8 mouse cellular contexts compared by ENCODE assay signal in the genomic region with DNA sequence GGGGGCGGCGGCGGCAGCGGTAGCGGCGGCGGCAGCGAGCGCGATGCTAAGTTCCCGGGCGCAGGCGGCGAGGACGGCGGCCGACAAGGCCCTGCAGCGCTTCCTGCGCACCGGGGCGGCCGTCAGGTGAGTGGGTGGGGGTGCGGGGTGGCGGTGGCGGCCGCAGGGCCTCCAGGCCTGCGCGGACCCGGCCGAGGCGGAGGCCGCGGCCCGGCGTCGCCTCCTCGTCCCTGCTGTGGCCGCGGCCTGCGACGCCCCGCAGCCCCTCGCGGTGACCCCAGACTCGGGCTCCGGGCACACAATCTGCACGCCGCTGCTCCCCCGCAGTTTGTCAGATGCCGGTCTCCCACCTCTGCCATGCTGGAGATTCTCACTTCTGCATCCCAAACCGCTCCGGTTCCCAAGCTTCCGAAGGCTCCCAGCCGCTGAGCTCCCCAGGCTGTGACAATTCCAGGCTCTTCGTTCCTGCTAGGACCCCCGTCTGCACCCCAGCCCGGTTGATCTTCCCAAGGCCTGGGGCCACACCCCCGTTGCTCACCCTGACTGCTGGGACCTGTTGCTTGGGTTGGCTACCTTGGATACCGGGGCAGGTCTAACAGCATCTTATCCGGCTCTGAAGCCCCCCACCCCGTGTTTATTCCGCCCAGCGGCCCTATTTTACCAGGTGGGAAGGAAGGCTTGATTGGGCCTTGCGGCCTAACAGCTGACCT. TPM values are rescaled to one million over a fixed set of nuclear protein-coding genes. Genes with fewer than 3 reads are reported as not detected.
DNase-seq lines count a peak whose midpoint lies in the region; ATAC-seq lines count a peak whose summit lies in the region.

No protein-coding gene starts in this region.

- intact Hi-C loops in heart, postnatal 10 days (cut with DNase I) = loop anchor here (2.0 to 5.0 kb wide), 3 partner anchors 26 to 108 kb away; a partner anchor contains a TSS

- no peak overlapping the region for H3K27ac ChIP-seq in heart, embryonic 12.5 days (ENCODE audit: poor library complexity, severe bottlenecking)
- peak overlapping the region; percentile 63; the same call in 1 of the 2 replicates for H3K27ac ChIP-seq in embryonic facial prominence, embryonic 12.5 days
- H3K27ac ChIP-seq in intestine, embryonic 15.5 days = peak overlapping the region; percentile 76
- H3K27ac ChIP-seq in neural tube, embryonic 13.5 days (replicated peaks) = peak overlapping the region; percentile 78

- WGBS in heart, embryonic 12.5 days = 2% methylated on average over 57 of the region's 64 CpGs
- WGBS in embryonic facial prominence, embryonic 12.5 days = 3% methylated on average over 43 of the region's 64 CpGs
- WGBS in intestine, embryonic 15.5 days = 2% methylated on average over 61 of the region's 64 CpGs
- 3% methylated on average over 58 of the region's 64 CpGs for WGBS in neural tube, embryonic 13.5 days

- DNase-seq in heart, postnatal 10 days = no peak
- no peak for DNase-seq in ovary, adult 18-20 months (ENCODE audit: low spot score)

- no peaks in the 10 kb centered on the region for H3K27me3 ChIP-seq in heart, embryonic 12.5 days (replicated peaks)
- H3K27me3 ChIP-seq in embryonic facial prominence, embryonic 12.5 days = no peaks in the 10 kb centered on the region
- H3K27me3 ChIP-seq in intestine, embryonic 15.5 days (replicated peaks) = no peaks in the 10 kb centered on the region
- H3K27me3 ChIP-seq in neural tube, embryonic 13.5 days = no peaks in the 10 kb centered on the region

- peak; percentile 75 for ATAC-seq in heart, embryonic 12.5 days (ENCODE audit: insufficient number of reproducible peaks, low FRiP score)
- ATAC-seq in CD4-positive, CD25-positive, alpha-beta regulatory T cell, adult 4 months = peak; percentile 44
- no peak for ATAC-seq in embryonic facial prominence, embryonic 12.5 days (ENCODE audit: insufficient number of reproducible peaks, insufficient read depth, low FRiP score, low TSS enrichment)
- peak; percentile 88 for ATAC-seq in intestine, embryonic 15.5 days
- ATAC-seq in neural tube, embryonic 13.5 days (ENCODE audit: low read depth) = peak; percentile 49
- no peak for ATAC-seq in frontal cortex, adult (ENCODE audit: low TSS enrichment)

- H3K4me3 ChIP-seq in heart, embryonic 12.5 days = peak overlapping the region; percentile 84
- H3K4me3 ChIP-seq in embryonic facial prominence, embryonic 12.5 days = peak overlapping the region; percentile 96
- peak overlapping the region; percentile 98 for H3K4me3 ChIP-seq in intestine, embryonic 15.5 days (replicated peaks)
- peak overlapping the region; percentile 96 for H3K4me3 ChIP-seq in neural tube, embryonic 13.5 days

- peaks cover 29% of the 10 kb centered on the region for H3K36me3 ChIP-seq in heart, embryonic 12.5 days
- peaks cover 20% of the 10 kb centered on the region for H3K36me3 ChIP-seq in embryonic facial prominence, embryonic 12.5 days
- 0 out of 2 replicates have a peak, but pooled peaks cover 5% of the 10 kb centered on the region for H3K36me3 ChIP-seq in intestine, embryonic 15.5 days
- peaks cover 29% of the 10 kb centered on the region for H3K36me3 ChIP-seq in neural tube, embryonic 13.5 days

- peak overlapping the region; percentile 88 for H3K4me2 ChIP-seq in heart, embryonic 12.5 days
- H3K4me2 ChIP-seq in embryonic facial prominence, embryonic 12.5 days (replicated peaks) = peak overlapping the region; percentile 99
- H3K4me2 ChIP-seq in intestine, embryonic 15.5 days (replicated peaks) = peak overlapping the region; percentile 95
- peak overlapping the region; percentile 80 for H3K4me2 ChIP-seq in neural tube, embryonic 13.5 days

- no peaks in the 10 kb centered on the region for H3K9me3 ChIP-seq in heart, embryonic 12.5 days (replicated peaks)
- H3K9me3 ChIP-seq in embryonic facial prominence, embryonic 12.5 days = no peaks in the 10 kb centered on the region
- H3K9me3 ChIP-seq in intestine, embryonic 15.5 days = no peaks in the 10 kb centered on the region
- H3K9me3 ChIP-seq in neural tube, embryonic 13.5 days = no peaks in the 10 kb centered on the region

- peaks cover 12% of the 10 kb centered on the region for H3K4me1 ChIP-seq in heart, embryonic 12.5 days (replicated peaks)
- peaks cover 15% of the 10 kb centered on the region for H3K4me1 ChIP-seq in embryonic facial prominence, embryonic 12.5 days
- H3K4me1 ChIP-seq in intestine, embryonic 15.5 days (replicated peaks) = peaks cover 11% of the 10 kb centered on the region
- peaks cover 22% of the 10 kb centered on the region for H3K4me1 ChIP-seq in neural tube, embryonic 13.5 days (replicated peaks)

- peak overlapping the region; percentile 91 for H3K9ac ChIP-seq in heart, embryonic 12.5 days
- H3K9ac ChIP-seq in embryonic facial prominence, embryonic 12.5 days = peak overlapping the region; percentile 95
- peak overlapping the region; percentile 97 for H3K9ac ChIP-seq in intestine, embryonic 15.5 days
- peak overlapping the region; percentile 95 for H3K9ac ChIP-seq in neural tube, embryonic 13.5 days

RNA-seq across cellular contexts. Expression of a gene that starts 9.2 kb away (rescaled TPM):
- polyA plus RNA-seq in heart, embryonic 12.5 days (2016; fragmentation: Nextera tagmentation; extraction: Ambion mirVana) = 0.06 and 0.15 TPM in 2 replicates
- not detected for total RNA-seq in heart, postnatal 10 days (2021)
- not detected for polyA plus RNA-seq in CD4-positive, CD25-positive, alpha-beta regulatory T cell, adult 4 months (2017; shearing (Covaris generic))
- polyA plus RNA-seq in embryonic facial prominence, embryonic 12.5 days (2016; fragmentation: Nextera tagmentation; extraction: Ambion mirVana) = 3.3 and 5.6 TPM in 2 replicates
- polyA plus RNA-seq in intestine, embryonic 15.5 days (2015; fragmentation: Nextera tagmentation; extraction: Ambion mirVana) = 2.1 and 2.5 TPM in 2 replicates
- 71.9 and 79.6 TPM in 2 replicates for polyA plus RNA-seq in neural tube, embryonic 13.5 days (2015; fragmentation: Nextera tagmentation; extraction: Ambion mirVana)

RNA-seq across cellular contexts. Expression of a gene that starts 27.5 kb away (rescaled TPM):
- polyA plus RNA-seq in heart, embryonic 12.5 days (2016; fragmentation: Nextera tagmentation; extraction: Ambion mirVana) = 8.7 and 11.0 TPM in 2 replicates
- 1 to 10 TPM; 2.6 to 3.0 TPM for total RNA-seq in heart, postnatal 10 days (2021)
- polyA plus RNA-seq in CD4-positive, CD25-positive, alpha-beta regulatory T cell, adult 4 months (2017; shearing (Covaris generic)) = 1 to 10 TPM; 3.8 to 6.6 TPM
- 14.6 and 14.7 TPM in 2 replicates for polyA plus RNA-seq in embryonic facial prominence, embryonic 12.5 days (2016; fragmentation: Nextera tagmentation; extraction: Ambion mirVana)
- 11.6 and 12.0 TPM in 2 replicates for polyA plus RNA-seq in intestine, embryonic 15.5 days (2015; fragmentation: Nextera tagmentation; extraction: Ambion mirVana)
- polyA plus RNA-seq in neural tube, embryonic 13.5 days (2015; fragmentation: Nextera tagmentation; extraction: Ambion mirVana) = 7.3 and 9.7 TPM in 2 replicates

RNA-seq across cellular contexts. Expression of a gene that starts 29.6 kb away (rescaled TPM):
- 60.6 and 60.7 TPM in 2 replicates for polyA plus RNA-seq in heart, embryonic 12.5 days (2016; fragmentation: Nextera tagmentation; extraction: Ambion mirVana)
- total RNA-seq in heart, postnatal 10 days (2021) = 10 to 100 TPM; 22.7 to 24.1 TPM
- 1 to 10 TPM; 3.7 to 9.2 TPM for polyA plus RNA-seq in CD4-positive, CD25-positive, alpha-beta regulatory T cell, adult 4 months (2017; shearing (Covaris generic))
- 54.2 and 54.5 TPM in 2 replicates for polyA plus RNA-seq in embryonic facial prominence, embryonic 12.5 days (2016; fragmentation: Nextera tagmentation; extraction: Ambion mirVana)
- polyA plus RNA-seq in intestine, embryonic 15.5 days (2015; fragmentation: Nextera tagmentation; extraction: Ambion mirVana) = 45.0 and 45.1 TPM in 2 replicates
- polyA plus RNA-seq in neural tube, embryonic 13.5 days (2015; fragmentation: Nextera tagmentation; extraction: Ambion mirVana) = 9.0 and 9.6 TPM in 2 replicates

RNA-seq across cellular contexts. Expression of a gene that starts 35.3 kb away (rescaled TPM):
- 9.0 and 10.5 TPM in 2 replicates for polyA plus RNA-seq in heart, embryonic 12.5 days (2016; fragmentation: Nextera tagmentation; extraction: Ambion mirVana)
- total RNA-seq in heart, postnatal 10 days (2021) = 10 to 100 TPM; 15.4 to 17.7 TPM
- polyA plus RNA-seq in CD4-positive, CD25-positive, alpha-beta regulatory T cell, adult 4 months (2017; shearing (Covaris generic)) = 1 to 10 TPM; 2.6 to 2.7 TPM
- 16.3 and 17.1 TPM in 2 replicates for polyA plus RNA-seq in embryonic facial prominence, embryonic 12.5 days (2016; fragmentation: Nextera tagmentation; extraction: Ambion mirVana)
- 10.3 and 10.5 TPM in 2 replicates for polyA plus RNA-seq in intestine, embryonic 15.5 days (2015; fragmentation: Nextera tagmentation; extraction: Ambion mirVana)
- 15.3 and 16.4 TPM in 2 replicates for polyA plus RNA-seq in neural tube, embryonic 13.5 days (2015; fragmentation: Nextera tagmentation; extraction: Ambion mirVana)

RNA-seq across cellular contexts. Expression of a gene that starts 45.8 kb away (rescaled TPM):
- polyA plus RNA-seq in heart, embryonic 12.5 days (2016; fragmentation: Nextera tagmentation; extraction: Ambion mirVana) = 16.1 and 16.9 TPM in 2 replicates
- 100 to 1,000 TPM; 156 to 159 TPM for total RNA-seq in heart, postnatal 10 days (2021)
- polyA plus RNA-seq in CD4-positive, CD25-positive, alpha-beta regulatory T cell, adult 4 months (2017; shearing (Covaris generic)) = under 1 TPM; 0.24 to 0.62 TPM
- polyA plus RNA-seq in embryonic facial prominence, embryonic 12.5 days (2016; fragmentation: Nextera tagmentation; extraction: Ambion mirVana) = 3.4 and 6.3 TPM in 2 replicates
- polyA plus RNA-seq in intestine, embryonic 15.5 days (2015; fragmentation: Nextera tagmentation; extraction: Ambion mirVana) = 1.4 and 1.7 TPM in 2 replicates
- polyA plus RNA-seq in neural tube, embryonic 13.5 days (2015; fragmentation: Nextera tagmentation; extraction: Ambion mirVana) = 3.1 and 3.3 TPM in 2 replicates

Comparison
In these comparisons a context has a peak if more than half of its experiments do, and no peak if none do; other contexts are left out.
1. ATAC-seq: peak in heart, embryonic 12.5 days (single experiment), CD4-positive, CD25-positive, alpha-beta regulatory T cell, adult 4 months (single experiment), intestine, embryonic 15.5 days (single experiment) and neural tube, embryonic 13.5 days (single experiment); none in embryonic facial prominence, embryonic 12.5 days (single experiment) and frontal cortex, adult (single experiment).
2. RNA of a gene that starts 9.2 kb away (polyA plus RNA-seq): 71.9 to 79.6 TPM in neural tube, embryonic 13.5 days; 3.3 to 5.6 TPM in embryonic facial prominence, embryonic 12.5 days, 2.1 to 2.5 TPM in intestine, embryonic 15.5 days, 0.06 to 0.15 TPM in heart, embryonic 12.5 days and not detected in CD4-positive, CD25-positive, alpha-beta regulatory T cell, adult 4 months; every median in the first group is over 10 times any median in the second.
3. Peak in every context shown above with its lines, with median percentiles within 50 percentile points of each other: H3K4me2 ChIP-seq, H3K4me3 ChIP-seq and H3K9ac ChIP-seq.